Mouse (Mus musculus) kidney, postnatal 0 days (tissue): ENCODE measurements around the gene A830018L16Rik. TPM values are rescaled to one million over a fixed set of nuclear protein-coding genes. Genes with fewer than 3 reads are reported as not detected.
"Not testable (repeated sequence)": the region's sequence is repeated elsewhere in the genome, so short reads cannot be mapped to it uniquely, and the experiment has no call there.

ENCODE experiments used
- ATAC-seq: fragments of 200-750 bp; cut with Nextera tagmentation; replicated peaks from 2 replicates; pipeline ENCODE4 v1.8.0; 2017; ENCODE audit warnings: low read depth, moderate number of reproducible peaks, moderate TSS enrichment, moderate library complexity; ENCODE audit not compliant: low FRiP score
- DNase-seq: peaks from one replicate; pipeline ENCODE4 v3.0.0-alpha.2; 2016; ENCODE audit warnings: low spot score
- H3K27ac ChIP-seq: fragments of 300-500 bp; sonication (generic); 2 replicates; pipeline ENCODE4 v1.5.1; 2014; ENCODE audit warnings: mild to moderate bottlenecking
- H3K27me3 ChIP-seq: fragments of 300-500 bp; sonication (generic); 2 replicates; pipeline ENCODE4 v1.6.1; 2014; ENCODE audit warnings: low read length, mixed read lengths; ENCODE audit not compliant: insufficient read depth
- H3K36me3 ChIP-seq: fragments of 300-500 bp; sonication (generic); 2 replicates; pipeline ENCODE4 v1.6.1; 2014; ENCODE audit warnings: low read length, mixed read lengths; ENCODE audit not compliant: insufficient read depth
- H3K4me1 ChIP-seq: fragments of 300-500 bp; sonication (generic); replicated peaks from 2 replicates; pipeline ENCODE4 v1.6.1; 2014; ENCODE audit warnings: antibody characterized with exemption, low read length, mixed read lengths; ENCODE audit not compliant: insufficient read depth
- H3K4me2 ChIP-seq: fragments of 300-500 bp; sonication (generic); 2 replicates; pipeline ENCODE4 v1.6.1; 2014; ENCODE audit warnings: mild to moderate bottlenecking, low read length, moderate library complexity, mixed read lengths
- H3K4me3 ChIP-seq: fragments of 300-500 bp; sonication (generic); replicated peaks from 2 replicates; pipeline ENCODE4 v1.5.1; 2014; ENCODE audit warnings: low read depth, low read length
- H3K9ac ChIP-seq: fragments of 300-500 bp; sonication (generic); 2 replicates; pipeline ENCODE4 v1.6.1; 2014; ENCODE audit warnings: low read depth, low read length
- H3K9me3 ChIP-seq: fragments of 300-500 bp; sonication (generic); replicated peaks from 2 replicates; pipeline ENCODE4 v1.6.1; 2016; ENCODE audit warnings: low read length, inconsistent platforms, mixed read lengths
- CTCF ChIP-seq: IDR thresholded peaks from 2 replicates; pipeline ENCODE4 v1.5.1; 2016; ENCODE audit warnings: antibody characterized with exemption, low read depth, mild to moderate bottlenecking, moderate library complexity
- WGBS: fragments of 180-500 bp; shearing (Covaris S2); extraction: QIAGEN DNeasy Blood & Tissue Kit; methylation state at CpG from one replicate; pipeline ENCODE4 v1.1.7; 2014; 5-methylcytosine and 5-hydroxymethylcytosine counted together
- polyA plus RNA-seq: library from polyadenylated mRNA; unstranded; fragments of >200 nt; fragmentation: Nextera tagmentation; extraction: Ambion mirVana; gene quantifications from 2 replicates; pipeline ENCODE4 v1.2.1, GENCODE M21; 2015

The A830018L16Rik gene
- polyA plus RNA-seq, 1 experiment from 2014 or later: 0.14 TPM

- ATAC-seq (peak; percentile 61; the same call in 1 of the 2 replicates), DNase-seq (peak; percentile 90)
- 13% methylated on average over 2 of the region's 2 CpGs for WGBS
- TF ChIP-seq CTCF: no peak
- no peak overlapping the region for H3K27ac ChIP-seq
- no peak overlapping the region for H3K9ac ChIP-seq
- H3K36me3 ChIP-seq: no peaks in the 10 kb centered on the region
- H3K4me2 ChIP-seq: no peak overlapping the region
- H3K4me3 ChIP-seq: no peak overlapping the region
- no peaks in the 10 kb centered on the region for H3K4me1 ChIP-seq
- no peaks in the 10 kb centered on the region for H3K9me3 ChIP-seq
- no peaks in the 10 kb centered on the region for H3K27me3 ChIP-seq
These were observed 595.1 kb downstream of the A830018L16Rik start for GRCm38 (mm10) chr1:12008789-12009550.

GRCm38 (mm10) chr1:12009551-12009846 lies 595.6 kb downstream of the A830018L16Rik start:
- ATAC-seq (no peak), DNase-seq (no peak)
- no peaks in the 10 kb centered on the region for H3K27me3 ChIP-seq
- H3K4me1 ChIP-seq: no peaks in the 10 kb centered on the region
- no peak overlapping the region for H3K4me3 ChIP-seq
- no peak overlapping the region for H3K27ac ChIP-seq
- H3K4me2 ChIP-seq: no peak overlapping the region
- no peak overlapping the region for H3K9ac ChIP-seq
- H3K36me3 ChIP-seq: no peaks in the 10 kb centered on the region
- no peaks in the 10 kb centered on the region for H3K9me3 ChIP-seq
- no peak for TF ChIP-seq CTCF

GRCm38 (mm10) chr1:12010607-12011006 lies 596.7 kb downstream of the A830018L16Rik start:
- 83% methylated on average over 1 of the region's 1 CpGs for WGBS

GRCm38 (mm10) chr1:12020646-12021045 lies 606.7 kb downstream of the A830018L16Rik start:
- not testable (repeated sequence) for H3K36me3 ChIP-seq, ATAC-seq, H3K4me1 ChIP-seq, H3K9me3 ChIP-seq, H3K4me2 ChIP-seq, H3K4me3 ChIP-seq, H3K27me3 ChIP-seq, H3K27ac ChIP-seq, H3K9ac ChIP-seq, DNase-seq
- 85% methylated on average over 5 of the region's 5 CpGs for WGBS

More at GRCm38 (mm10) chr1:12010607-12011006, 596.7 kb downstream of the A830018L16Rik start:
- ATAC-seq: no peak
- no peak overlapping the region for H3K4me3 ChIP-seq
- H3K27me3 ChIP-seq: no peaks in the 10 kb centered on the region
- H3K4me2 ChIP-seq: no peak overlapping the region
- no peak overlapping the region for H3K9ac ChIP-seq
- H3K27ac ChIP-seq: no peak overlapping the region
- H3K36me3 ChIP-seq: no peaks in the 10 kb centered on the region
- no peak for DNase-seq
- H3K4me1 ChIP-seq: no peaks in the 10 kb centered on the region
- no peaks in the 10 kb centered on the region for H3K9me3 ChIP-seq
- TF ChIP-seq CTCF: no peak
